Mouse (Mus musculus) skeletal muscle tissue, adult 2 months (tissue): Measurements from ENCODE around the gene Cuta.

Source experiments
- DNase-seq: peaks from one replicate; pipeline ENCODE4 v3.0.0-alpha.2; 2012; ENCODE audit warnings: low read depth, low spot score

Gene Cuta

GRCm38 (mm10) chr17:26892635-26893375 lies 46.6 kb downstream of the Cuta start:
- DNase-seq: no peak

- DNase-seq: no peak
Observed at GRCm38 (mm10) chr17:26887926-26888325, 51.4 kb downstream of the Cuta start.

GRCm38 (mm10) chr17:26886047-26886749 lies 53.2 kb downstream of the Cuta start:
- peak; percentile 83 for DNase-seq

GRCm38 (mm10) chr17:26884995-26885926 lies 54.1 kb downstream of the Cuta start:
- DNase-seq: peak; percentile 68
